Mouse (Mus musculus): ENCODE results near the gene Cux1. TPM values are rescaled to one million over a fixed set of nuclear protein-coding genes. Genes with fewer than 3 reads are reported as not detected.
"Not testable (repeated sequence)": the region's sequence is repeated elsewhere in the genome, so short reads cannot be mapped to it uniquely, and the experiment has no call there.

Cux1 gene
- polyA plus RNA-seq, 1 experiment = 42.1 TPM

GRCm38 (mm10) chr5:136215958-136216357 lies 351.3 kb downstream of the Cux1 start:
- 67% methylated on average over 5 of the region's 5 CpGs for WGBS

GRCm38 (mm10) chr5:136215211-136215610 lies 352.1 kb downstream of the Cux1 start:
- Histone ChIP-seq H3K4me3 (ENCODE audit: low read depth, low read length) (no peak overlapping the region), H3K36me3 (ENCODE audit: control insufficient read depth, insufficient read depth, low read length) (no peaks in the 10 kb centered on the region), H3K4me1 (ENCODE audit: control insufficient read depth, insufficient read depth, insufficient read length, low read length) (no peaks in the 10 kb centered on the region), H3K27ac (ENCODE audit: insufficient read depth, low read depth, low read length) (no peak overlapping the region), H3K27me3 (ENCODE audit: control insufficient read depth, insufficient read depth, low read length) (no peaks in the 10 kb centered on the region)
- TF ChIP-seq POLR2A (IDR thresholded peaks at IDR 0.05; ENCODE audit: low read depth, low read length) (no peak), CTCF (IDR thresholded peaks at IDR 0.05; ENCODE audit: extremely low read depth, insufficient read length, insufficient replicate concordance, low read depth, low read length) (peak; percentile 25; the same call in 1 of the 2 replicates)
- WGBS = 90% methylated on average over 3 of the region's 3 CpGs

More at GRCm38 (mm10) chr5:136215958-136216357, 351.3 kb downstream of the Cux1 start:
- Histone ChIP-seq H3K27me3 (ENCODE audit: control insufficient read depth, insufficient read depth, low read length) (no peaks in the 10 kb centered on the region), H3K4me1 (ENCODE audit: control insufficient read depth, insufficient read depth, insufficient read length, low read length) (no peaks in the 10 kb centered on the region), H3K36me3 (ENCODE audit: control insufficient read depth, insufficient read depth, low read length) (no peaks in the 10 kb centered on the region), H3K27ac (ENCODE audit: insufficient read depth, low read depth, low read length) (no peak overlapping the region), H3K4me3 (ENCODE audit: low read depth, low read length) (no peak overlapping the region)
- TF ChIP-seq POLR2A (IDR thresholded peaks at IDR 0.05; ENCODE audit: low read depth, low read length) (no peak), CTCF (IDR thresholded peaks at IDR 0.05; ENCODE audit: extremely low read depth, insufficient read length, insufficient replicate concordance, low read depth, low read length) (no peak)

- Histone ChIP-seq H3K27me3 (ENCODE audit: control insufficient read depth, insufficient read depth, low read length) (no peaks in the 10 kb centered on the region), H3K4me3 (ENCODE audit: low read depth, low read length) (no peak overlapping the region), H3K4me1 (ENCODE audit: control insufficient read depth, insufficient read depth, insufficient read length, low read length) (no peaks in the 10 kb centered on the region), H3K36me3 (ENCODE audit: control insufficient read depth, insufficient read depth, low read length) (no peaks in the 10 kb centered on the region), H3K27ac (ENCODE audit: insufficient read depth, low read depth, low read length) (no peak overlapping the region)
- 68% methylated on average over 5 of the region's 5 CpGs for WGBS
- no peak for TF ChIP-seq CTCF (IDR thresholded peaks at IDR 0.05; ENCODE audit: extremely low read depth, insufficient read length, insufficient replicate concordance, low read depth, low read length)
- TF ChIP-seq POLR2A (IDR thresholded peaks at IDR 0.05; ENCODE audit: low read depth, low read length) = no peak
Observed at GRCm38 (mm10) chr5:136213716-136214115, 353.6 kb downstream of the Cux1 start.

GRCm38 (mm10) chr5:136212716-136213115 lies 354.6 kb downstream of the Cux1 start:
- Histone ChIP-seq H3K4me1 (ENCODE audit: control insufficient read depth, insufficient read depth, insufficient read length, low read length) (no peaks in the 10 kb centered on the region), H3K4me3 (ENCODE audit: low read depth, low read length) (no peak overlapping the region), H3K27ac (ENCODE audit: insufficient read depth, low read depth, low read length) (no peak overlapping the region), H3K27me3 (ENCODE audit: control insufficient read depth, insufficient read depth, low read length) (no peaks in the 10 kb centered on the region), H3K36me3 (ENCODE audit: control insufficient read depth, insufficient read depth, low read length) (no peaks in the 10 kb centered on the region)
- 83% methylated on average over 11 of the region's 11 CpGs for WGBS
- no peak for TF ChIP-seq POLR2A (IDR thresholded peaks at IDR 0.05; ENCODE audit: low read depth, low read length)
- no peak for TF ChIP-seq CTCF (IDR thresholded peaks at IDR 0.05; ENCODE audit: extremely low read depth, insufficient read length, insufficient replicate concordance, low read depth, low read length)

GRCm38 (mm10) chr5:136211341-136212102 lies 355.8 kb downstream of the Cux1 start:
- H3K4me3 ChIP-seq (ENCODE audit: low read depth, low read length); H3K36me3 ChIP-seq (ENCODE audit: control insufficient read depth, insufficient read depth, low read length); H3K27me3 ChIP-seq (ENCODE audit: control insufficient read depth, insufficient read depth, low read length); H3K27ac ChIP-seq (ENCODE audit: insufficient read depth, low read depth, low read length); H3K4me1 ChIP-seq (ENCODE audit: control insufficient read depth, insufficient read depth, insufficient read length, low read length): not testable (repeated sequence)
- WGBS = 89% methylated on average over 14 of the region's 14 CpGs

- Histone ChIP-seq H3K4me3 (ENCODE audit: low read depth, low read length) (no peak overlapping the region), H3K36me3 (ENCODE audit: control insufficient read depth, insufficient read depth, low read length) (no peaks in the 10 kb centered on the region), H3K27me3 (ENCODE audit: control insufficient read depth, insufficient read depth, low read length) (no peaks in the 10 kb centered on the region), H3K27ac (ENCODE audit: insufficient read depth, low read depth, low read length) (no peak overlapping the region), H3K4me1 (ENCODE audit: control insufficient read depth, insufficient read depth, insufficient read length, low read length) (no peaks in the 10 kb centered on the region)
- TF ChIP-seq CTCF (IDR thresholded peaks at IDR 0.05; ENCODE audit: extremely low read depth, insufficient read length, insufficient replicate concordance, low read depth, low read length) = no peak
- no peak for TF ChIP-seq POLR2A (IDR thresholded peaks at IDR 0.05; ENCODE audit: low read depth, low read length)
- 62% methylated on average over 5 of the region's 5 CpGs for WGBS
Observed at GRCm38 (mm10) chr5:136210549-136210948, 356.7 kb downstream of the Cux1 start.

GRCm38 (mm10) chr5:136201832-136202231 lies 365.5 kb downstream of the Cux1 start:
- H3K36me3 ChIP-seq (ENCODE audit: control insufficient read depth, insufficient read depth, low read length) = peaks cover 2% of the 10 kb centered on the region; the same call in 1 of the 2 replicates
- TF ChIP-seq POLR2A (IDR thresholded peaks at IDR 0.05; ENCODE audit: low read depth, low read length) (no peak), CTCF (IDR thresholded peaks at IDR 0.05; ENCODE audit: extremely low read depth, insufficient read length, insufficient replicate concordance, low read depth, low read length) (peak; percentile 90; the same call in 1 of the 2 replicates)
- 0 out of 2 replicates have a peak, but pooled peaks cover 8% of the 10 kb centered on the region for H3K4me1 ChIP-seq (ENCODE audit: control insufficient read depth, insufficient read depth, insufficient read length, low read length)
- WGBS = 34% methylated on average over 7 of the region's 7 CpGs
- H3K4me3 ChIP-seq (ENCODE audit: low read depth, low read length) = no peak overlapping the region
- H3K27ac ChIP-seq (ENCODE audit: insufficient read depth, low read depth, low read length) = no peak overlapping the region
- H3K27me3 ChIP-seq (ENCODE audit: control insufficient read depth, insufficient read depth, low read length) = no peaks in the 10 kb centered on the region
